Mouse (Mus musculus): ENCODE measurements around the gene Dhodh.

DNA sequence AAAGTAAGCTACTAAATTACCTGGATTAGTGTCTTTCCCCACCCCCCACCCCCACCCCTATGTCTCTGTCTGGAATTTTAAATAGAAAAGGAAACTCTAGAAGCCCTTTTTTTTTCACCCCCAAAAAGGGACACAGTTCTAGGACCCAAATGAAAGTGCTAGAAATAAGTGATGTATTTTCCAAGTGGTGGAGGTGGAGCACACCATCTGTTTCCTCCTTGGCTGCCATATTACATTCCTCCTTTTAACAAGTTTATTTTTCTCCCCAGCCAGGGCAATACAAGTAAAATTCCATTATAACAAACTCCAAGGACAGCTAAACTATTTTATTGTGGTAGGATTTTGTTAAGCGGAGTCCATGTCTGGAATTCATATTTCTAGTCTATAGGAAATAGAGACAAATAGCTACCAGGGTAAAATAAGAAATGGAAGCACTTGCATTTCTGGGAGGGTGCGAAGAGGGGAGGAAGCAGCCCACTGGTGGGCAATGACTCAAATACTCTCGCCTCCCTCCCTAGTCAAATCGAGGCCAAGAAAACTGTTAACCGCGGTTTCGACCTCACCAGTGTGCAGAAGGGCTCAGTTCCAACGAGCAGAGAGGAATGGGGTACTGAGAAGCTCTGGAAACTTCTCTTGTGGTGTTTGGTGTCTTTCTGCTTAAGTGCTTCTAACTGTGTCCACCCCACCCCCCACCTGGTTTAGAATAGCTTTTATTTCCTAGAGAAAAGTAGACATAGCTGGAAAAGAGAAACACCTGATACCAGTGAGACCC lies 65.5 kb downstream of the Dhodh start:
- TF ChIP-seq POLR2A (IDR thresholded peaks at IDR 0.05; ENCODE audit: insufficient read depth, low read depth, low read length): no peak
- TF ChIP-seq CTCF (IDR thresholded peaks at IDR 0.05): no peak
